Mouse (Mus musculus): ENCODE measurements at regions not wholly inside any gene's neighbourhood (a gene's known extent, or its start where the extent isn't known, plus 50 kb on each side); places are given as distances from the start of the nearest gene placed in this dataset.
A peak's percentile ranks its signal among the peaks of the same experiment; 100 is the strongest.

DNA sequence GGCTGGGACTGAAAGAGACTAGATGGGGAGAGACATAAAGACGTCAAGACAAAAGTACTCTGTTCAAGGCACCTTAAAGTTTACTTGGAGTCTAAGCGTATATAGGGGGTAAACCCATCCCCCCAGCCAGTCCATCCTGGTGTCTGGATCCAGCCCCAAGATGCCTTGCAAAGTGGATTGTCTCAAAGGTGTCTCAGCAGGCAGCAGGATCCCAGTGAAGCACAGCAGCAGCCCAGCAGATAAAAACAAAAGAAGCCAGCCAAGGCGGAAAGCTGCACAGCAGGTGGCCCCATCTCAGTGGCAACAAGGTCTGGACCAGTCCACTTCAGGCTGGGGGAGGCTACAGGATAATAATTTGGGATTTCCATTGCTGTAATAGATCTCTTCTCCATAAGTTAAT lies 72.0 kb upstream of the Col5a2 start:
- H3K4me1 ChIP-seq (replicated peaks), result no peaks in the 10 kb centered on the region
- no peak for ATAC-seq (replicated peaks; ENCODE audit: insufficient number of reproducible peaks, insufficient read depth, low FRiP score, low read depth)
- WGBS, result 52% methylated on average over 3 of the region's 3 CpGs
- no peaks in the 10 kb centered on the region for H3K36me3 ChIP-seq
- no peak overlapping the region for H3K4me3 ChIP-seq
- H3K27ac ChIP-seq, result no peak overlapping the region
- H3K4me2 ChIP-seq, result no peak overlapping the region
- no peaks in the 10 kb centered on the region for H3K27me3 ChIP-seq
- H3K9me3 ChIP-seq (replicated peaks), result no peaks in the 10 kb centered on the region
- H3K9ac ChIP-seq, result no peak overlapping the region

DNA sequence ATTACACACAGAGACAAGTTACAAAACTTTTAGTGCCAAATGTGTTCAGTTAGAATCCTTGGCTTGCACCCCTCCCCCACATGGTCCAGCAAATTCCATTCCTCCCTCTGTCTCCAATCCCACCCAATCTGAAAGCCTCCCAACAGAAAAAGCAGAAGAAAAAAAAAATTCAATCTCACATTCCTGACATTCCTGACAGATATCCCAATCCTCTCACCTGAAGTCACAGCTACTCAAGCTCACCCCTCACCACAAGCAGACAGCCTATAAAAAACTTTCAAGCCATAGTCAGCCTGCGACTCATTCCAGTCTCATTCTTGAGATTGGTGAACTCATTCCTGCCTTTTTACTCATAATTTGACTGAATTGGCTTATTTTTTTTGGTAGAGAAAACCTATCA lies 77.4 kb upstream of the Col5a2 start:
- no peak for ATAC-seq (replicated peaks; ENCODE audit: insufficient number of reproducible peaks, insufficient read depth, low FRiP score, low read depth)
- no peaks in the 10 kb centered on the region for H3K9me3 ChIP-seq (replicated peaks)
- no peak overlapping the region for H3K4me2 ChIP-seq
- 47% methylated on average over 1 of the region's 1 CpGs for WGBS
- H3K9ac ChIP-seq, result no peak overlapping the region
- H3K27me3 ChIP-seq, result no peaks in the 10 kb centered on the region
- no peak overlapping the region for H3K27ac ChIP-seq
- H3K4me3 ChIP-seq, result no peak overlapping the region
- H3K4me1 ChIP-seq (replicated peaks), result no peaks in the 10 kb centered on the region
- H3K36me3 ChIP-seq, result no peaks in the 10 kb centered on the region

DNA sequence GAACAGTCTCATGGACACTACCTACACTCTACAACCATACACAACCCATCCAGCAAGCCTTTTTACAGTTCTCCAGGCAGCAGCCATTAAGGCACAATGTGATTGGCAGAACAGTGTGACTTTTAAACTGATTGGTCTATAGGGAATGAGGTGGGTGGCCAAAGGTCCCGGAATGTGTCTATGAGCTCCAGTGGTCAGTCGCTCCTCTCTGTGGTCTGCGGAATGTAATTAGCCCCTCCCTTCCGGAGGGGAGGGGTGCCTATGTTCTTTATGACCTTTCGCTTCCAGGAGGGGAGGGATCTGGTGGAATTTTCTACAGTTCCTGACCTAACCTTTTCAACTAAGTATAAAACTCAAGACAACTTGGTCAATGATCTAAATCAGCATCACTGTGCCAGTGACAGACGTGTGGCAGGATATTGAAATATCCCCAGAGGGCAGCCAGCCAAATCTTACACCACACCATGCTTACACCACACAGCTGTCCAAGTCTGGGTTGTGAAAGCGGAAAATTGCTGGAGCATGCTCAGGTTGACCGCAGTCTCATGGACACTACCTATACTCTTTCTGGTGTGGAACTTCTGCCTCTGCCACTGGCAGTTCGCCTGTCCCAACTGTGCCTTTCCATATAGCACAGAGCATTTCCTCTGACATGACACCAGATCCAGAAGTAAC lies 84.4 kb upstream of the Col5a2 start:
- no peak for ATAC-seq (replicated peaks; ENCODE audit: insufficient number of reproducible peaks, insufficient read depth, low FRiP score, low read depth)
- no peaks in the 10 kb centered on the region; the same call in 1 of the 2 replicates for H3K27me3 ChIP-seq

DNA sequence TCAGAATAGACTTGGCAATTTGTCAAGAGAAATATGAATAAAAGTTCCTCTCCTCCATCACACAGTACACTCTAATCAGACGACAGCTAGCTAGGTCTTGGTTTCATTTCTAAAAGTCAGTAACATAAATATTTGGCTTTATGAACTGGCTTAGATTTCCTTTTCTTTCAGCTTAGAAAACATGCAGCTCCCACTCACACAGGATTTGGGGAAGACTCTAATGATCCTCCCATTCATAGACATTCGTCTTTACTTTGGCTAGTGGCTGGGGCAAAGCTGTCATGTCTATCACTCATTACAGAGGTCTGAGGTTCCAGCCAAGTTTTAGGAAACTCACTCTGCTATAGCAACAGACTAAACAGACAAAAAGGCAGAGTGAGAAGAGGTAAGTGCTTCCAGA lies 94.2 kb upstream of the Col5a2 start:
- Histone ChIP-seq H3K27me3 (no peaks in the 10 kb centered on the region), H3K9me3 (replicated peaks) (no peaks in the 10 kb centered on the region), H3K27ac (no peak overlapping the region), H3K4me2 (no peak overlapping the region), H3K9ac (no peak overlapping the region), H3K4me3 (no peak overlapping the region), H3K4me1 (replicated peaks) (no peaks in the 10 kb centered on the region), H3K36me3 (no peaks in the 10 kb centered on the region)
- 40% methylated on average over 2 of the region's 2 CpGs for WGBS
- no peak for ATAC-seq (replicated peaks; ENCODE audit: insufficient number of reproducible peaks, insufficient read depth, low FRiP score, low read depth)

More for the DNA sequence above, 84.4 kb upstream of the Col5a2 start:
- Histone ChIP-seq H3K9me3 (replicated peaks) (no peaks in the 10 kb centered on the region), H3K4me3 (no peak overlapping the region), H3K4me1 (replicated peaks) (no peaks in the 10 kb centered on the region), H3K4me2 (no peak overlapping the region), H3K36me3 (no peaks in the 10 kb centered on the region), H3K27ac (no peak overlapping the region), H3K9ac (no peak overlapping the region)
- WGBS, result 71% methylated on average over 9 of the region's 9 CpGs

DNA sequence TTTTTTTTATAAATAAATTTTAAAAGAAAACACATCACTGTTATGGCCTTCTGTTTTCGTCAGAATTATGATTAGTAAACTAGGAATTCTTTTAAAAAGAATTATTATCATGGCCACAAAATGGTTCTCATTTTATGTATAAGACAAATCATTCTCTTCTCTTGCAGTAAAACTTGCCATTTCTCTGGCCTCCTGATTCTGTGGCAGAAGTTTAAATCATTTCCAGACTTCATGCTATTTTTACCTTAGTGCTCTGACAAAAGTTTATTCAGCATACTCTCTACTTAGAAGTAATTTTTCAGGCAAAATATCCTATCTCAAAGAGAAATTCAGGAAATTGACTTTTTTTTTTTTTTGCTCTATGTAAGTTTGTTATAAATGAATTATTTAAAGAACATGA lies 96.3 kb upstream of the Col5a2 start:
- Histone ChIP-seq H3K4me1 (replicated peaks) (no peaks in the 10 kb centered on the region), H3K9me3 (replicated peaks) (no peaks in the 10 kb centered on the region), H3K27me3 (no peaks in the 10 kb centered on the region), H3K36me3 (no peaks in the 10 kb centered on the region), H3K9ac (no peak overlapping the region), H3K27ac (no peak overlapping the region), H3K4me3 (no peak overlapping the region), H3K4me2 (no peak overlapping the region)
- ATAC-seq (replicated peaks; ENCODE audit: insufficient number of reproducible peaks, insufficient read depth, low FRiP score, low read depth), result no peak
- 48% methylated on average over 1 of the region's 1 CpGs for WGBS

DNA sequence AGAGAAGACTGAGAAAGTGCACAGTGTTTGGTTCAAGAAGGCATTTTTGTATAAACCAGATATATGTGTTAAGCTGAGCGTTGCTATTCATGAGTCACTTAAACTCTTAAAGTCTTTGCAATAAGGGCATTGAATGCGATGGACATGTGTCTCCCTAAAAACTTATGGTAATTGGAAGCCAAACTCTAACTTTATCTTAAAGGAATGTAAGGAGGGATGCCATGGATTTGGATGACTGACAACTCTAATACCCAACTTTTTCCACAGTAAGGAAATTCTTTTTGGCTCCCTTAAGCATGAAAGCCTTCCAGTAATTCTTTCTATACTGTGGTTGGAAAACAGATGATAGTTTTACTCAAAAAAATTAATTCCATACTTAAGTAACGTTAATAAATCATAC lies 96.9 kb upstream of the Col5a2 start:
- Histone ChIP-seq H3K4me3 (no peak overlapping the region), H3K4me2 (no peak overlapping the region), H3K9ac (no peak overlapping the region), H3K36me3 (no peaks in the 10 kb centered on the region), H3K27ac (no peak overlapping the region), H3K4me1 (replicated peaks) (no peaks in the 10 kb centered on the region), H3K9me3 (replicated peaks) (no peaks in the 10 kb centered on the region), H3K27me3 (no peaks in the 10 kb centered on the region)
- WGBS, result 63% methylated on average over 3 of the region's 3 CpGs
- no peak for ATAC-seq (replicated peaks; ENCODE audit: insufficient number of reproducible peaks, insufficient read depth, low FRiP score, low read depth)

DNA sequence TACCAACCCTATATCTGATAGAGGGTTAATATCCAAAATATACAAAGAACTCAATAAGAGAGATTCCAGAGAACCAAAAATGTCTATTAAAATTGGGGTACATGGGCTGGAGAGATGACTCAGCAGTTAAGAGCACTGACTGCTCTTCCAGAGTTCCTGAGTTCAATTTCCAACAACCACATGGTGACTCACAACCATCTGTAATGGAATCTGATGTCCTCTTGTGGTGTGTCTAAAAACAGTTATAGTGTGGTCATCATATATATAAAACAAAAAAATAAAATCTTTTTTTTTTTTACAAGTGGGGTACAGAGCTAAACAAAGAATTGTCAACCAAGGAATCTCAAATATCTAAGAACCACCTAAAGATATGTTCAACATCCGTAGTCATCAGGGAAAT lies 102.5 kb upstream of the Col5a2 start:
- 74% methylated on average over 1 of the region's 1 CpGs for WGBS
- H3K27me3 ChIP-seq, result no peaks in the 10 kb centered on the region
- H3K9me3 ChIP-seq (replicated peaks), result no peaks in the 10 kb centered on the region
- H3K9ac ChIP-seq, result no peak overlapping the region
- H3K4me2 ChIP-seq, result no peak overlapping the region
- no peak overlapping the region for H3K27ac ChIP-seq
- no peak overlapping the region for H3K4me3 ChIP-seq
- no peaks in the 10 kb centered on the region for H3K4me1 ChIP-seq (replicated peaks)
- H3K36me3 ChIP-seq, result no peaks in the 10 kb centered on the region
- ATAC-seq (replicated peaks; ENCODE audit: insufficient number of reproducible peaks, insufficient read depth, low FRiP score, low read depth), result no peak

DNA sequence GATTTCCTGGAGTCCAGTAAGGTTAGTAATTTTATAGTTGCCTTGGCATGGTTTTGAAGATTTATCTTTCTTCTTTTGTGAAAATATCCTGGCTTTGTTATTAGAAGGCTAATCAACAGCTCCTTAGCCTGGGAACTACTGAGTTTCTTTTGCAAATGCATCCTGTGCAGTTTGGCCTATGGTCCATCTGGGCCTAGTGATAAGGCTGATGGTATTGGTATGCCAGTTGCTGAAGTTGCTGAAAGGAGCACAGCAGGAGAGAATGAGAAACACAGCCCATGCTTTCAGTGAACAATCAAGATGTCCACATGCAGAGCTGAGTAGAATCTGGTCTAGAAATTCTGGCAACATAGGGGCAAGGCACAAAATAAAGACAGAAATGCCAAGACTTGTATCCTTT lies 105.2 kb upstream of the Col5a2 start:
- Histone ChIP-seq H3K27me3 (no peaks in the 10 kb centered on the region), H3K9me3 (replicated peaks) (no peaks in the 10 kb centered on the region), H3K36me3 (no peaks in the 10 kb centered on the region), H3K4me2 (no peak overlapping the region), H3K27ac (no peak overlapping the region), H3K4me1 (replicated peaks) (no peaks in the 10 kb centered on the region), H3K9ac (no peak overlapping the region), H3K4me3 (no peak overlapping the region)
- no peak; the same call in 1 of the 2 replicates for ATAC-seq (replicated peaks; ENCODE audit: insufficient number of reproducible peaks, insufficient read depth, low FRiP score, low read depth)

DNA sequence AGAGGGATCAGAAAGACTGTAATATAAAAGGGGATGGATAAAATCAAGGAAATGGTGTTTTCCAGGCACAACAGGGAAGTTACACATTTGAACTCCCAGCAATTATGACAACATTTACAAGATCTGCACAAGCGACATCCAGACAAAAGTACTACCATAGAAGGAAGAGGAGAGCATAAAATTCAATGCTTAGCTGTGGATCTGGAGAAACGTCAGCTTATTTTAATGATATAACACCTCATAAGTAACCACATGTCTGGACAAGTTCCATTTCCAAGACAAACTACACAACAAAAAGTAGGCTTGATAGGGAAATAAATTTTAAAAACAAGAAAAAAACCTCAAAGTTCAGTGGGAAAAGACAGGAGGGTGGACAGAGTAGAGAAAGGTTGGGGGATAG lies 115.9 kb upstream of the Col5a2 start:
- WGBS, result 69% methylated on average over 2 of the region's 2 CpGs

DNA sequence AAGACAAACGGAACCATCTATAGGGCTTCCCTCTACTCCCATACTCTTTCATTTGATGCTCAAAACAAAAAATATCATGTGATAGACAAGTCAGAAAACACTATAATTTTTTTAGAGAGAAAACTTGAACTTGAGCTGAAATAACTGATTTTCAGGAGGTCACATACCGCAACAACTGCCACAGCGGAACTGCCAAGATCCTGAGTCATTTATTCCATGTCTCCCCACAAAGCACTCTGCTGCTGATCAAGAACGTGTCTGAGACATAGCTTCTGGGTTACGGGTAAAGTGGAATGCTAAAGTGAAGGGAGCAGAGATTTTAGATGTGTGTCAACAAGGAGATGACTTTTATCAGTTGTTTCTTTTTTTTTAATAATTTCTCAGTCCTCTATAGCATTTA lies 122.8 kb upstream of the Col5a2 start:
- no peak for ATAC-seq (replicated peaks; ENCODE audit: insufficient number of reproducible peaks, insufficient read depth, low FRiP score, low read depth)
- no peaks in the 10 kb centered on the region for H3K36me3 ChIP-seq
- no peak overlapping the region for H3K9ac ChIP-seq
- H3K4me2 ChIP-seq, result no peak overlapping the region
- H3K27me3 ChIP-seq, result no peaks in the 10 kb centered on the region
- no peaks in the 10 kb centered on the region; the same call in 1 of the 2 replicates for H3K4me1 ChIP-seq (replicated peaks)
- H3K9me3 ChIP-seq (replicated peaks), result no peaks in the 10 kb centered on the region
- peak overlapping the region; percentile 47 for H3K27ac ChIP-seq
- H3K4me3 ChIP-seq, result no peak overlapping the region
- WGBS, result 56% methylated on average over 5 of the region's 5 CpGs

More for the DNA sequence above, 115.9 kb upstream of the Col5a2 start:
- H3K27ac ChIP-seq, result no peak overlapping the region
- no peak overlapping the region for H3K4me3 ChIP-seq
- no peak overlapping the region for H3K9ac ChIP-seq
- no peaks in the 10 kb centered on the region for H3K36me3 ChIP-seq
- no peaks in the 10 kb centered on the region for H3K9me3 ChIP-seq (replicated peaks)
- H3K4me1 ChIP-seq (replicated peaks), result no peaks in the 10 kb centered on the region
- H3K27me3 ChIP-seq, result no peaks in the 10 kb centered on the region
- no peak overlapping the region for H3K4me2 ChIP-seq
- ATAC-seq (replicated peaks; ENCODE audit: insufficient number of reproducible peaks, insufficient read depth, low FRiP score, low read depth), result no peak

DNA sequence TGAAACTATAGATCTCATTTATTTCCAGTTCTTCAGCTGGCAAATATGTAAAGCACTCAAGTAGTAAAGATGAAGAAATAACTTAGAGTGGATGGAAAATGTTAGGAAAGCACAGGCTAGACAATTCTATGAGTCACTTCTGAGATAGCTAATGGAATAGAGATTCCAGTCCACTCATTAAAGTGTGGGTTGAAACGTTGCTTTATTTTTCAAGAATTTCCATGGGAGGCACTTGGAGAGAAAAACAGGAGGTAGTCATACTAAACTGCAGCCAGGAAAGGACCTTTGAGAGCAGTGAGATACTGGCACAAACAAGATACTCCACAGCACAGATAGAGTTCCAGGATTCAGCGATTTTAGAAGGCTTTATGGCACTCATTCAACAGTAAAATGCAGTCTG lies 123.7 kb upstream of the Col5a2 start:
- Histone ChIP-seq H3K4me1 (replicated peaks) (no peaks in the 10 kb centered on the region; the same call in 1 of the 2 replicates), H3K27ac (peak overlapping the region; percentile 47), H3K4me3 (no peak overlapping the region), H3K27me3 (no peaks in the 10 kb centered on the region), H3K9me3 (replicated peaks) (no peaks in the 10 kb centered on the region), H3K9ac (no peak overlapping the region), H3K36me3 (no peaks in the 10 kb centered on the region), H3K4me2 (no peak overlapping the region)
- no peak for ATAC-seq (replicated peaks; ENCODE audit: insufficient number of reproducible peaks, insufficient read depth, low FRiP score, low read depth)
- WGBS, result 29% methylated on average over 2 of the region's 2 CpGs

DNA sequence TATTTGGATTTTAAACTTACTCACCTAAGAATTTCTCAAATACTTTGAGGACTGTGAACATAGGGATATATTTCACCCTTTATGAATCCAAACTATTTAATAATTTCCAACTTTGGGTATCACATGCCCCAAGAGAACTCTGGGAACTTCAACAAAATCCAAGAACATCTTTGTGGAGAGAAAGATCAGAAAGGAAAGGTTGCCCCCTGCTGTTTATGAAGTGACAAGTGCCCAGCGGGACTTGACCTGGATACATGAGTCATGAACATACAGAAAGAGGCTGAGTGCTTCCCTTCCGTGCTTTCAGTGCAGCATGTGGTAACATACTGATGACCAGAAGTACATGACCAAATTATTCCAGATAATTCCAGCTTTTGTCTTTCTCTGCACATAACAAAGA lies 124.8 kb upstream of the Col5a2 start:
- H3K9me3 ChIP-seq (replicated peaks), result 0 out of 2 replicates have a peak, but pooled peaks cover 3% of the 10 kb centered on the region

More for the DNA sequence above, 124.8 kb upstream of the Col5a2 start:
- Histone ChIP-seq H3K9ac (no peak overlapping the region), H3K4me1 (replicated peaks) (no peaks in the 10 kb centered on the region; the same call in 1 of the 2 replicates), H3K27me3 (no peaks in the 10 kb centered on the region), H3K36me3 (no peaks in the 10 kb centered on the region), H3K4me3 (no peak overlapping the region), H3K4me2 (no peak overlapping the region), H3K27ac (no peak overlapping the region)
- no peak for ATAC-seq (replicated peaks; ENCODE audit: insufficient number of reproducible peaks, insufficient read depth, low FRiP score, low read depth)
- WGBS, result 6% methylated on average over 2 of the region's 2 CpGs
